Mouse (Mus musculus) liver, adult 2 months (tissue): ENCODE measurements at regions not wholly inside any gene's neighbourhood (a gene's known extent, or its start where the extent isn't known, plus 50 kb on each side); places are given as distances from the start of the nearest gene placed in this dataset.

Source experiments
- DNase-seq: peaks from one replicate; pipeline ENCODE4 v3.0.0-alpha.2; 2011; ENCODE audit warnings: low read depth, low spot score; ENCODE audit errors: extremely low read depth
- H3K27ac ChIP-seq: fragments of 200-500 bp; replicated peaks from 2 replicates; pipeline ENCODE4 v1.5.1; 2012; ENCODE audit warnings: low read depth, mild to moderate bottlenecking, control low read depth, inconsistent platforms, low read length; ENCODE audit not compliant: insufficient read depth
- H3K27me3 ChIP-seq: fragments of 200-500 bp; 2 replicates; pipeline ENCODE4 v1.6.1; 2012; ENCODE audit warnings: mild to moderate bottlenecking, moderate library complexity, low read length, inconsistent platforms; ENCODE audit not compliant: control insufficient read depth, insufficient read depth
- H3K36me3 ChIP-seq: fragments of 200-500 bp; 2 replicates; pipeline ENCODE4 v1.6.1; 2012; ENCODE audit warnings: low read length, inconsistent platforms; ENCODE audit not compliant: control insufficient read depth, insufficient read depth
- H3K4me1 ChIP-seq: fragments of 200-500 bp; 2 replicates; pipeline ENCODE4 v1.6.1; 2011; ENCODE audit warnings: low read length; ENCODE audit not compliant: control insufficient read depth, insufficient read depth
- H3K4me3 ChIP-seq: fragments of 200-500 bp; 2 replicates; pipeline ENCODE4 v1.5.1; 2011; ENCODE audit warnings: low read depth, mild to moderate bottlenecking, control low read depth, low read length, moderate library complexity; ENCODE audit not compliant: insufficient read depth
- H3K79me2 ChIP-seq: fragments of 200-500 bp; 2 replicates; pipeline ENCODE4 v1.6.1; 2012; ENCODE audit warnings: inconsistent platforms, mild to moderate bottlenecking, low read length, moderate library complexity; ENCODE audit not compliant: control insufficient read depth, insufficient read depth
- H3K9ac ChIP-seq: fragments of 200-500 bp; 2 replicates; pipeline ENCODE4 v1.6.1; 2012; ENCODE audit warnings: low read depth, mild to moderate bottlenecking, control low read depth, inconsistent platforms, low read length
- CTCF ChIP-seq: fragments of 200-500 bp; IDR thresholded peaks from 2 replicates; pipeline ENCODE4 v1.5.1; 2011; ENCODE audit warnings: low read depth, low read length, control low read depth
- POLR2A ChIP-seq: fragments of 200-500 bp; IDR thresholded peaks from 2 replicates; pipeline ENCODE4 v1.6.1; 2011; ENCODE audit warnings: low read length, control low read depth; ENCODE audit not compliant: insufficient read depth; ENCODE audit errors: extremely low read depth
- whole genome bisulfite sequencing: fragments of 180-500 bp; shearing (Covaris S2); methylation state at CpG from one replicate; pipeline ENCODE4 v1.1.7; 2018; 5-methylcytosine and 5-hydroxymethylcytosine counted together

GRCm38 (mm10) chr7:71705426-71706050, 354.3 kb upstream of the Gm10295 start:
- no peak for DNase-seq
- no peaks in the 10 kb centered on the region for H3K79me2 ChIP-seq
- 2% methylated on average over 55 of the region's 59 CpGs for WGBS
- no peaks in the 10 kb centered on the region for H3K36me3 ChIP-seq
- H3K27ac ChIP-seq, result peak overlapping the region; percentile 81
- peak overlapping the region; percentile 42 for H3K9ac ChIP-seq
- H3K4me1 ChIP-seq, result no peaks in the 10 kb centered on the region
- TF ChIP-seq CTCF (no peak), POLR2A (no peak)
- 0 out of 2 replicates have a peak, but pooled peaks cover 5% of the 10 kb centered on the region for H3K27me3 ChIP-seq
- H3K4me3 ChIP-seq, result peak overlapping the region; percentile 38

GRCm38 (mm10) chr7:71704661-71705240, 353.5 kb upstream of the Gm10295 start:
- no peak overlapping the region for H3K4me3 ChIP-seq
- 0 out of 2 replicates have a peak, but pooled peaks cover 5% of the 10 kb centered on the region for H3K27me3 ChIP-seq
- H3K9ac ChIP-seq, result no peak overlapping the region
- no peaks in the 10 kb centered on the region for H3K4me1 ChIP-seq
- WGBS, result 59% methylated on average over 4 of the region's 4 CpGs
- peak overlapping the region; percentile 58; the same call in 1 of the 2 replicates for H3K27ac ChIP-seq
- peak; percentile 7 for DNase-seq
- H3K36me3 ChIP-seq, result no peaks in the 10 kb centered on the region
- TF ChIP-seq CTCF (no peak), POLR2A (no peak)
- no peaks in the 10 kb centered on the region for H3K79me2 ChIP-seq
